Mouse (Mus musculus): ENCODE measurements around the gene Gatad2a.

Gatad2a gene

GRCm38 (mm10) chr8:69870907-69871306 lies 125.3 kb downstream of the Gatad2a start:
- no peak for DNase-seq

GRCm38 (mm10) chr8:69870003-69870765 lies 126.0 kb downstream of the Gatad2a start:
- no peak for DNase-seq

- no peak for DNase-seq
Measured at GRCm38 (mm10) chr8:69867696-69868326, 128.4 kb downstream of the Gatad2a start.

- DNase-seq: no peak
Measured at GRCm38 (mm10) chr8:69864180-69864579, 132.0 kb downstream of the Gatad2a start.

- no peak for DNase-seq
Measured at GRCm38 (mm10) chr8:69863387-69864020, 132.7 kb downstream of the Gatad2a start.

- no peak for DNase-seq
Measured at GRCm38 (mm10) chr8:69861251-69861650, 134.9 kb downstream of the Gatad2a start.

GRCm38 (mm10) chr8:69860807-69861206 lies 135.4 kb downstream of the Gatad2a start:
- DNase-seq: no peak
